Mouse (Mus musculus): ENCODE results near the gene Tmem132c.

DNA sequence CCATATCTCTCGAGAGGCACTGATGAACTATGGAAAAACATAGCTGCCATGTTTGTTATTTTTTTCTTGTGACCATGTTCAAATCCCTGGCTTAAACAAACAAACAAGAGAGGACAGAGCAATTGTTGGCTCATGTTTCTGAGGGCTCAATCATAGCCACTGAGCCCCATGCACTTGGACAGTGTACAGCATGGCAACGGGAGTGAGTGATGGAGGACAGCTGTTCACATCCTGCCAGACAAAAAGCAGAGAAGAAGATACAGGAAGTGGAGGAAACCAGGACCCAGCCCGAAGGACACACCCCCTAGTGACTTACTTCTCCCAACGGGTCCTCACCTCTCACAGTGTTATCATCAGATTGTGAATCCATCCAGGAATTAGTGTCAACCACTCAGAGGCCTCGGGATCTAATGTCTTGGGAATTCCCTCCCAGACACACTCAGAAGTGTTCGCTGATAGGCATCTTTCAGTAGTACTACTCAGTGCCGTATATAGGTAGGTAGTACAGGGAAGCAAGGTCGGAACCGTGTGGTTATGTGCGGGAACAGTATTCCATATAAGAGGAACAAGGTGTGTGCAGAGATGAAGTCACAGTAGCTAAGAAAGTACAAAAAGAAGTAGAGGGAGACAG is 285.9 kb downstream of the Tmem132c start:
- TF ChIP-seq CTCF (IDR thresholded peaks at IDR 0.05; ENCODE audit: insufficient read depth, low read length), result no peak
- no peak for TF ChIP-seq POLR2A (IDR thresholded peaks at IDR 0.05; ENCODE audit: borderline replicate concordance, extremely low read depth, low read depth, low read length)
